Mouse (Mus musculus): ENCODE results near the gene Gm15023.
"Not testable (repeated sequence)": the region's sequence is repeated elsewhere in the genome, so short reads cannot be mapped to it uniquely, and the experiment has no call there.

Gene Gm15023

DNA sequence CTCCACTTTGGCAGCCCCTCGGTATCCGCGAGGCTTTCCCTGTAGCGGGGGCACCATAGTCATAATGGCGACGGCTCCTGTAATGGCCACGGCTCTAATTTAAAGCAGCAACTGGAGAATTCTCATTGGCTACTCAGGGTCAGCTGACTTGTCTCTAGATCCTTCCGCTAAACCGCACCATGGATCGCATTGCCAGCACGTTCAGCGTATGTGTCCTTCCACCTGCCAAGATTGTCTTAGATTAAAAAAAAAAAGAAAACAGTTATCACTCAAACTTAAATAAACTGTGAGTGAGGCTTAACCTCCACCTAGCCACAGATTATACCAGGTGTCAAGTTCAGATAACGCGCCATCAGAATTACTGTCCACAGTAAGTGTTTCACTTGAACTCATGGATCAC is at the start of gene Gm15023:
Gene Gm15023 (minus strand): TSS at position 101 of the 400 bp plus-strand sequence.
- DNase-seq (ENCODE audit: low spot score in 2 of 2), result not testable (repeated sequence)

DNA sequence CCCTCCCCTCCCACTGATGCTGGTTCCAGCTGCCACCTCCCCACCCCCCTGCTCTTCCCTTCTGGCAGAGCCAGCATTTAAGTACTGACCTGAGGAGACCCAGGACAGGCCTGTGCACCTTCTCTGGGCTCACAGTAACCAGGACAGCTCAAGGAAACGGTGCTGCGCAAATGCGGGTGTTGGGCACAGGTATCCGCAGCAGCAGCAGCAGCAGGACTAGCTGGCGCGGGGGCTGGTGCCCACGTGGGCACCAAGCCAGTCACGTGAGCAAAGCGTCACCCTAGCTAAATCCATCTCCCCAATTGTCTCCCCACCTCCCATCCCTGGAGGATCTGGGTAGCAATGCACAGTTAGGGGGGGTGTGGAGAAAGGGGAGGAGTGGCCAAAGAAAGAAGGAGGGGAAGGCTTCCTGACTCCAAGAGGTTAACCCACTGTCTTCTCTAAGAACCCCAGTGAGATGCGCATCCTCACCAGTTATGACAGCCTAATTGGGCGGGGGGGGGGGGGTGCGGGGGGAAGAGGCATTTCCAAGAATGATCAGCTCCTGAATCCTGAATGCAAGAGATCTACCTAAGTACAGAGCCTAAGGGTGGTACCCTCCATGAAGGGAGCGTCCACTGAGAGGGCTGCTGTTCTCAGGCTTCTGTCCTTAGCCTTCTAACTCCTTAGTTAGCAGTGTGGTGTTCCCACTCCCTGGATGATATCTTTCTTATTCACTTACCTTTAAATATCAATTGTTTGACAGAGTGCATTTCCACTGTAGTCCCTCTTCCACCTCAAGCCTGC is 33.2 kb upstream of the Gm15023 start, which contains the start of gene Tceal6:
Gene Tceal6 (minus strand): TSS at position 252 of the 786 bp plus-strand sequence.
- DNase-seq (ENCODE audit: low spot score in 2 of 2), result no peak

- DNase-seq (ENCODE audit: low spot score in 2 of 2), result not testable (repeated sequence)
These were observed 32.5 kb upstream of the Gm15023 start for GRCm38 (mm10) chrX:135209773-135210435.

- not testable (repeated sequence) for DNase-seq (ENCODE audit: low spot score in 2 of 2)
These were observed 12.5 kb upstream of the Gm15023 start for GRCm38 (mm10) chrX:135189924-135190323.

DNA sequence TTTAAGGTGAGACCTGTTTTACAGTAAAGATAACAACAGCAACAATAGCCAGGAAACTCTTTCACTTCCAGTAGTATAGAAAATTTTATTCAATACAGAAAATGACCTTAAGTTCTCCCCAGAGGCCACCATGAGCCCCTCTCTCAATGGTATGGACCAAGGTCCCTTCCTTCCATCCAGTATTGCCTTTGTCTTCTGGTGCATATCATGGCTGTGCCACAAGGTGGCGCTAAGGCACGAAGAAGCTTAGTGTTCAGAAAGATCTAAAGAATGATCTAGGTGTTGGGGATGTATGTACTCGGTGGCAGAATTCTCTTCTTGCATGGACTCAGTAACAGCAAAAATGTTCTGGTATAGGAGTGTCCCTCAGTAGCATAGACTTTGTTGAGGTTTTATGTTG is 11.2 kb upstream of the Gm15023 start:
- DNase-seq (ENCODE audit: low spot score in 2 of 2), result not testable (repeated sequence)
